Mouse (Mus musculus) CH12.LX (cell line): Measurements from ENCODE around the gene Hoxc4.

Experiments
- CHD2 ChIP-seq: IDR thresholded peaks from 2 replicates; pipeline ENCODE4 v1.6.1; 2011; ENCODE audit warnings: low read length, improper control_type of control experiment
- CTCF ChIP-seq, 2 experiments: IDR thresholded peaks in 1 of 2; conservative IDR thresholded peaks in 1 of 2; 2 replicates each; pipeline ENCODE4 v1.5.1; 2011 to 2012; ENCODE audit warnings: low read depth in 2 of 2, low read length in 2 of 2, improper control_type of control experiment in 1 of 2, inconsistent platforms in 1 of 2, mild to moderate bottlenecking in 1 of 2, moderate library complexity in 1 of 2
- E2F4 ChIP-seq: IDR thresholded peaks from 2 replicates; pipeline ENCODE4 v1.6.1; 2011; ENCODE audit warnings: low read depth, low read length, improper control_type of control experiment; ENCODE audit not compliant: insufficient replicate concordance
- EP300 ChIP-seq: IDR thresholded peaks from 2 replicates; pipeline ENCODE4 v1.6.1; 2011; ENCODE audit warnings: low read length, improper control_type of control experiment
- GABPA ChIP-seq: IDR thresholded peaks from 2 replicates; pipeline ENCODE4 v1.6.1; 2012; ENCODE audit warnings: low read depth, low read length, improper control_type of control experiment, inconsistent platforms; ENCODE audit not compliant: insufficient replicate concordance
- MAFK ChIP-seq: IDR thresholded peaks from 2 replicates; pipeline ENCODE4 v1.6.1; 2011; ENCODE audit warnings: low read length, improper control_type of control experiment; ENCODE audit not compliant: insufficient replicate concordance
- MEF2A ChIP-seq: IDR thresholded peaks from 2 replicates; pipeline ENCODE4 v1.6.1; 2014; ENCODE audit warnings: low read depth, mild to moderate bottlenecking, inconsistent platforms, low read length, improper control_type of control experiment, borderline replicate concordance
- NELFE ChIP-seq: IDR thresholded peaks from 2 replicates; pipeline ENCODE4 v1.6.1; 2011; ENCODE audit warnings: low read depth, low read length, improper control_type of control experiment
- POLR2A ChIP-seq: IDR thresholded peaks from 2 replicates; pipeline ENCODE4 v1.6.1; 2011; ENCODE audit warnings: low read depth, mild to moderate bottlenecking, improper control_type of control experiment, low read length
- POLR2AphosphoS2 ChIP-seq: IDR thresholded peaks from 2 replicates; pipeline ENCODE4 v1.6.1; 2011; ENCODE audit warnings: low read depth, low read length, improper control_type of control experiment
- RCOR1 ChIP-seq: conservative IDR thresholded peaks from 2 replicates; pipeline ENCODE4 v1.6.1; 2012; ENCODE audit warnings: low read depth, mild to moderate bottlenecking, inconsistent platforms, low read length, improper control_type of control experiment
- ZC3H11A ChIP-seq: IDR thresholded peaks from 2 replicates; pipeline ENCODE4 v1.6.1; 2012; ENCODE audit warnings: low read depth, mild to moderate bottlenecking, inconsistent platforms, low read length, improper control_type of control experiment
- ZKSCAN1 ChIP-seq: IDR thresholded peaks from 2 replicates; pipeline ENCODE4 v1.6.1; 2012; ENCODE audit warnings: low read depth, inconsistent platforms, low read length, improper control_type of control experiment, borderline replicate concordance
- ZNF384 ChIP-seq: IDR thresholded peaks from 2 replicates; pipeline ENCODE4 v1.6.1; 2012; ENCODE audit warnings: low read depth, low read length, improper control_type of control experiment, inconsistent platforms

DNA sequence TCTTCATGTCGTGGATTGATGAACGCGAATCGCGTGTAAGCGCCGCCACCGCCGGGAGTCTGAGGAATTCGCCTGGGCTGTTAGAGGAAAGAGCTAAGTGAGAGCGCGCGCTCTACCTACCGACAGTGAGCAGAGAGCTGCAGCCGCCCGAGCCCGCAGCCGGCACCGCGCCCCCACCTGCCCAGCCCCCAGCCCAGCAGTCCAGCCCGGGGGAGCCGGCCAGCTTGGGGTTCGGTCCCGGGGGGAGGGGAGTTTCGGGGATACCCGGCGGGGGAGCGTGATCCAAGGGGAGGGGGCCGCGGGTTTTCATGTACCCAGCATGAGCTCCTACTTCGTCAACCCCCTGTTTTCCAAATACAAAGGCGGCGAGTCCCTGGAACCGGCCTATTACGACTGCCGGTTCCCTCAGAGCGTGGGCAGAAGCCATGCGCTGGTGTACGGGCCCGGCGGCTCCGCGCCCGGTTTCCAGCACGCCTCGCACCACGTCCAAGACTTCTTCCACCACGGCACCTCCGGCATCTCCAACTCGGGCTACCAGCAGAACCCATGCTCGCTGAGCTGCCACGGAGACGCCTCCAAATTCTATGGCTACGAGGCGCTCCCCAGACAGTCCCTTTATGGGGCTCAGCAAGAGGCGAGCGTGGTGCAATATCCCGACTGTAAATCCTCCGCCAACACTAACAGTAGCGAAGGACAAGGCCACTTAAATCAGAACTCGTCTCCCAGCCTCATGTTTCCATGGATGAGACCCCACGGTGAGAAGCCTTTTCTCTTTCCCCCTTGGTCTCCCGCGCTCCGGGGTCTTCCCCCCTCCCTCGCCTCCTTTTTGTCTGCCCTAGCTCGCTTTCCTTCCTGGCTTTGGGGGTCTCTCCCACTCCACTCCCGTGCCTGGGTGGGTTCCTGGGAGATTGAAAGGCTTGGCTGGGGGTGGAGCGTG lies 28.0 kb upstream of the Hoxc4 start, which contains the start of gene Hoxc8:
- TF ChIP-seq MAFK (no peak), CTCF (conservative IDR thresholded peaks at IDR 0.05 in 1 of 2, IDR thresholded peaks at IDR 0.05 in 1 of 2; ENCODE audit: low read depth in 2 of 2, low read length in 2 of 2) (no peak), ZNF384 (no peak), ZKSCAN1 (no peak), RCOR1 (no peak), EP300 (no peak), POLR2AphosphoS2 (no peak), NELFE (no peak), ZC3H11A (no peak), E2F4 (no peak), GABPA (no peak), POLR2A (no peak), MEF2A (no peak), CHD2 (no peak)
